ENCODE assay signal across 10 mouse cellular contexts in the genomic region with DNA sequence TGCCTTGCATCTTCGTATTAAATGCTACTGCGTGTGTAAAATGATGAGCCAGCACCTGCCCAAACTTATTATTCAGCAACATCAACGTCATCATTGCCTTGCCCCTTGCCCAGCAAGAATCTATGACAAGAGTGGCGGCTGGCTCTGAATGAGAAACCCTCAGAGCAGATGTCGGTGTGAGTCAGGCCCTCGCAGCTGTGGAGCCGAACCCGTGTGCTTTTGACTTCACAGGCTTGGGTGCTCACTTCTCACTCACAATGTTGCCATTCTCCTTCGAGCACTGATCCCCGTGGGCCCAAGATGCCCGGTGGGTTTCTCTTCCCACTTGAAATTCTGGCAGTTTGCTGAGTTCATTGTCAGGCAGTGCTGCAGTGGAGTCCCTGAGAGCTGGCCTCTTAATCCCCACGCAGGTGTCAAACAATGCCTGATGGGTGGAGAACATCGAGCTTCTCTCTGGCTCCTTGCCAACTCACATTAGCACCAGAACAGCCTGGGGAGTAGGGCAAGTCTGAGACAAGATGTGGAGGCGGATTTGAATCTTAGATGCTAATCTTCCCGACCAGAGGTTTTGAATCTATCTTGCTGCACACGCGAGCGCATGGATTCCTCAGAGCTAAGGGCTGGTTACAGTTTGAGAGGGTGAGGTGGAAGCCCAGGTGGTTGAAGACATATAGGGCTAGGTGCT.
DNase-seq lines count a peak whose midpoint lies in the region; ATAC-seq and TF ChIP-seq lines count a peak whose summit lies in the region.
"Had no signal": no experiment of that assay in that cellular context is flagged by ENCODE, and none has a peak within 500 bp of the region (broad histone marks: within the 10 kb centered on the region; RNA-seq: fewer than 3 reads in every experiment).

No protein-coding gene starts in this region.

- no peak for TF ChIP-seq POLR2A in myocyte (IDR thresholded peaks at IDR 0.05; ENCODE audit: insufficient read length, low read depth)

- no peak overlapping the region for H3K4me2 ChIP-seq in lung, embryonic 14.5 days
- H3K4me2 ChIP-seq in lung, postnatal 0 days (replicated peaks; ENCODE audit: low read depth, low read length): no peak overlapping the region
- no peak overlapping the region for H3K4me2 ChIP-seq in forebrain, embryonic 16.5 days (ENCODE audit: low read length)
- peak overlapping the region; percentile 21 for H3K4me2 ChIP-seq in myocyte (ENCODE audit: low read depth)
- H3K4me2 ChIP-seq in intestine, postnatal 0 days (replicated peaks; ENCODE audit: low read depth): no peak overlapping the region

- peaks cover 15% of the 10 kb centered on the region; the same call in 1 of the 2 replicates for H3K9me3 ChIP-seq in lung, embryonic 14.5 days (ENCODE audit: low read depth, low read length)
- no peaks in the 10 kb centered on the region for H3K9me3 ChIP-seq in lung, postnatal 0 days (ENCODE audit: low read length)
- peaks cover 8% of the 10 kb centered on the region for H3K9me3 ChIP-seq in forebrain, embryonic 16.5 days (ENCODE audit: control insufficient read depth, low read length)
- H3K9me3 ChIP-seq in intestine, postnatal 0 days (ENCODE audit: control insufficient read depth): no peaks in the 10 kb centered on the region

- 53% methylated on average over 18 of the region's 18 CpGs for WGBS in lung, embryonic 14.5 days
- 60% methylated on average over 18 of the region's 18 CpGs for WGBS in lung, postnatal 0 days
- 33% methylated on average over 18 of the region's 18 CpGs for WGBS in forebrain, embryonic 16.5 days
- WGBS in intestine, postnatal 0 days: 66% methylated on average over 18 of the region's 18 CpGs

- no peak overlapping the region for H3K4me3 ChIP-seq in lung, embryonic 14.5 days (ENCODE audit: low read depth, low read length)
- H3K4me3 ChIP-seq in lung, postnatal 0 days (ENCODE audit: low read depth, low read length): no peak overlapping the region
- H3K4me3 ChIP-seq in forebrain, embryonic 16.5 days (replicated peaks; ENCODE audit: low read length): no peak overlapping the region
- no peak overlapping the region for H3K4me3 ChIP-seq in myocyte
- no peak overlapping the region for H3K4me3 ChIP-seq in intestine, postnatal 0 days (ENCODE audit: low read depth, low read length)

- no peak overlapping the region for H3ac ChIP-seq in myocyte (ENCODE audit: control insufficient read depth, insufficient read length)

- TF ChIP-seq CTCF in lung, embryonic 14.5 days (IDR thresholded peaks at IDR 0.05; ENCODE audit: low read depth): no peak
- TF ChIP-seq CTCF in lung, postnatal 0 days (IDR thresholded peaks at IDR 0.05): no peak
- TF ChIP-seq CTCF in intestine, postnatal 0 days (IDR thresholded peaks at IDR 0.05; ENCODE audit: low read depth): no peak

- H3K9ac ChIP-seq in lung, embryonic 14.5 days: no peak overlapping the region
- no peak overlapping the region for H3K9ac ChIP-seq in lung, postnatal 0 days (replicated peaks; ENCODE audit: low read depth)
- H3K9ac ChIP-seq in forebrain, embryonic 16.5 days (replicated peaks; ENCODE audit: low read depth, low read length): no peak overlapping the region
- H3K9ac ChIP-seq in intestine, postnatal 0 days (ENCODE audit: low read depth, low read length): no peak overlapping the region
- H3K9ac ChIP-seq: liver, postnatal 0 days had no signal

- no peaks in the 10 kb centered on the region for H3K79me2 ChIP-seq in myocyte (ENCODE audit: control insufficient read depth, insufficient read depth)

- peak; percentile 3 for DNase-seq in lung, embryonic 14.5 days
- DNase-seq in lung, postnatal 0 days (ENCODE audit: low spot score): no peak
- DNase-seq in cerebellum, adult 9-10 months: peak; percentile 5
- DNase-seq in B cell, adult 2 months: no peak
- no peak for DNase-seq in kidney, adult 11 months
- DNase-seq: liver, postnatal 0 days had no signal

- no peak for ATAC-seq in lung, embryonic 14.5 days (ENCODE audit: insufficient read depth)
- ATAC-seq in lung, postnatal 0 days: no peak
- ATAC-seq in forebrain, embryonic 16.5 days: peak; percentile 79
- no peak for ATAC-seq in intestine, postnatal 0 days
- ATAC-seq: liver, postnatal 0 days had no signal

- no peaks in the 10 kb centered on the region for H3K27me3 ChIP-seq in lung, embryonic 14.5 days (ENCODE audit: insufficient read depth, low read length)
- H3K27me3 ChIP-seq in lung, postnatal 0 days (replicated peaks; ENCODE audit: insufficient read depth, low read length): no peaks in the 10 kb centered on the region
- no peaks in the 10 kb centered on the region for H3K27me3 ChIP-seq in forebrain, embryonic 16.5 days (replicated peaks; ENCODE audit: control insufficient read depth, insufficient read depth, low read length)
- H3K27me3 ChIP-seq in myocyte (ENCODE audit: control insufficient read depth, insufficient read depth, insufficient read length): no peaks in the 10 kb centered on the region
- no peaks in the 10 kb centered on the region for H3K27me3 ChIP-seq in intestine, postnatal 0 days (replicated peaks; ENCODE audit: control insufficient read depth, insufficient read depth, low read length)

- H3K4me1 ChIP-seq in lung, embryonic 14.5 days (ENCODE audit: insufficient read depth): no peaks in the 10 kb centered on the region
- H3K4me1 ChIP-seq in lung, postnatal 0 days (ENCODE audit: insufficient read depth, low read depth, low read length): no peaks in the 10 kb centered on the region
- no peaks in the 10 kb centered on the region for H3K4me1 ChIP-seq in forebrain, embryonic 16.5 days (replicated peaks; ENCODE audit: control insufficient read depth, insufficient read depth, low read length)
- H3K4me1 ChIP-seq in intestine, postnatal 0 days (replicated peaks; ENCODE audit: control insufficient read depth, insufficient read depth, low read length): no peaks in the 10 kb centered on the region

- H3K36me3 ChIP-seq in lung, embryonic 14.5 days (ENCODE audit: insufficient read depth): no peaks in the 10 kb centered on the region
- no peaks in the 10 kb centered on the region for H3K36me3 ChIP-seq in lung, postnatal 0 days (ENCODE audit: insufficient read depth, low read length)
- no peaks in the 10 kb centered on the region for H3K36me3 ChIP-seq in forebrain, embryonic 16.5 days (ENCODE audit: control insufficient read depth, insufficient read depth)
- no peaks in the 10 kb centered on the region for H3K36me3 ChIP-seq in myocyte (ENCODE audit: control insufficient read depth, insufficient read depth)
- H3K36me3 ChIP-seq in intestine, postnatal 0 days (ENCODE audit: control insufficient read depth, insufficient read depth): no peaks in the 10 kb centered on the region
- H3K36me3 ChIP-seq: G1E had no signal

- H3K27ac ChIP-seq in lung, embryonic 14.5 days (ENCODE audit: low read depth): no peak overlapping the region
- no peak overlapping the region for H3K27ac ChIP-seq in lung, postnatal 0 days (ENCODE audit: low read length)
- no peak overlapping the region for H3K27ac ChIP-seq in forebrain, embryonic 16.5 days (ENCODE audit: low read length)
- H3K27ac ChIP-seq in intestine, postnatal 0 days (ENCODE audit: low read depth, low read length): no peak overlapping the region

- no peak for TF ChIP-seq EP300 in lung, postnatal 0 days (IDR thresholded peaks at IDR 0.05)

TF ChIP-seq in myocyte, 11 proteins besides CTCF, POLR2A, EP300 and RAD21:
- peak in 2 of 3 experiments; percentile 42 to 80 for TF ChIP-seq MYOD1 (IDR thresholded peaks at IDR 0.05; ENCODE audit: control insufficient read depth in 1 of 3, insufficient read length in 2 of 3, low read depth in 2 of 3)
- TF ChIP-seq MAX (IDR thresholded peaks at IDR 0.05; ENCODE audit: low read depth): no peak
- TF ChIP-seq REST (IDR thresholded peaks at IDR 0.05; ENCODE audit: insufficient read depth, insufficient read length): no peak
- no peak for TF ChIP-seq USF1 (IDR thresholded peaks at IDR 0.05; ENCODE audit: low read depth)
- TF ChIP-seq CEBPB (IDR thresholded peaks at IDR 0.05; ENCODE audit: insufficient read depth, poor library complexity, severe bottlenecking): no peak
- TF ChIP-seq MYOG (IDR thresholded peaks at IDR 0.05; ENCODE audit: control insufficient read depth in 1 of 3, insufficient read depth in 1 of 3, insufficient read length in 2 of 3, low read depth in 2 of 3): peak in 2 of 3 experiments; percentile 60 to 89

Comparison
In these comparisons a context has a peak if more than half of its experiments do, and no peak if none do; other contexts are left out.
1. DNase-seq: peak in lung, embryonic 14.5 days (single experiment) and cerebellum, adult 9-10 months (single experiment); none in lung, postnatal 0 days (single experiment), B cell, adult 2 months (0 of 2) and kidney, adult 11 months (single experiment).